ENCODE assay signal across 8 mouse cellular contexts in genomic region chr6:39493129-39493714, GRCm38 (mm10).
A peak's percentile ranks its signal among the peaks of the same experiment; 100 is the strongest.
DNase-seq lines count a peak whose midpoint lies in the region; ATAC-seq and TF ChIP-seq lines count a peak whose summit lies in the region.

No protein-coding gene starts in this region.

- no peaks in the 10 kb centered on the region for H3K9me3 ChIP-seq in midbrain, embryonic 12.5 days
- H3K9me3 ChIP-seq in midbrain, embryonic 11.5 days (ENCODE audit: control insufficient read depth, low read length), result no peaks in the 10 kb centered on the region
- H3K9me3 ChIP-seq in midbrain, embryonic 16.5 days (replicated peaks; ENCODE audit: control insufficient read depth, low read length, poor library complexity, severe bottlenecking), result no peaks in the 10 kb centered on the region

- TF ChIP-seq POLR2A in bone marrow macrophage, adult 2 months (IDR thresholded peaks at IDR 0.05; ENCODE audit: borderline replicate concordance, low read depth, low read length), result no peak

- whole genome bisulfite sequencing in midbrain, embryonic 12.5 days, result 85% methylated on average over 12 of the region's 12 CpGs
- 94% methylated on average over 12 of the region's 12 CpGs for WGBS in midbrain, embryonic 11.5 days
- 55% methylated on average over 12 of the region's 12 CpGs for WGBS in midbrain, embryonic 16.5 days

- H3K27ac ChIP-seq in midbrain, embryonic 12.5 days (replicated peaks), result peak overlapping the region; percentile 49; the same call in 1 of the 2 replicates
- H3K27ac ChIP-seq in midbrain, embryonic 11.5 days (ENCODE audit: low read depth, low read length), result no peak overlapping the region
- H3K27ac ChIP-seq in bone marrow macrophage, adult 2 months (ENCODE audit: insufficient read depth, low read depth, low read length), result 0 out of 2 replicates have a peak overlapping the region, but pooled peaks have one; percentile 8
- no peak overlapping the region for H3K27ac ChIP-seq in midbrain, embryonic 16.5 days (ENCODE audit: low read length)

- TF ChIP-seq CTCF in bone marrow macrophage, adult 2 months (IDR thresholded peaks at IDR 0.05; ENCODE audit: low read depth, low read length), result no peak

- H3K27me3 ChIP-seq in midbrain, embryonic 12.5 days, result no peaks in the 10 kb centered on the region
- no peaks in the 10 kb centered on the region for H3K27me3 ChIP-seq in midbrain, embryonic 11.5 days (ENCODE audit: control insufficient read depth, insufficient read depth, low read length)
- no peaks in the 10 kb centered on the region for H3K27me3 ChIP-seq in midbrain, embryonic 16.5 days (ENCODE audit: control insufficient read depth, insufficient read depth, low read depth, low read length)

- peaks cover 14% of the 10 kb centered on the region for H3K4me1 ChIP-seq in midbrain, embryonic 12.5 days
- no peaks in the 10 kb centered on the region for H3K4me1 ChIP-seq in midbrain, embryonic 11.5 days (ENCODE audit: control insufficient read depth, insufficient read depth, low read length)
- H3K4me1 ChIP-seq in bone marrow macrophage, adult 2 months (ENCODE audit: control insufficient read depth, insufficient read depth, low read length), result peaks cover 18% of the 10 kb centered on the region
- no peaks in the 10 kb centered on the region for H3K4me1 ChIP-seq in midbrain, embryonic 16.5 days (ENCODE audit: control insufficient read depth, insufficient read depth, low read length)

- H3K4me2 ChIP-seq in midbrain, embryonic 12.5 days (replicated peaks), result no peak overlapping the region
- H3K4me2 ChIP-seq in midbrain, embryonic 11.5 days, result no peak overlapping the region
- H3K4me2 ChIP-seq in midbrain, embryonic 16.5 days (ENCODE audit: low read length), result no peak overlapping the region

- DNase-seq in midbrain, embryonic 11.5 days (ENCODE audit: low spot score, missing footprints), result no peak
- peak; percentile 49 for DNase-seq in gonadal fat pad, adult 2 months (ENCODE audit: low read depth)
- peak; percentile 65 for DNase-seq in layer of hippocampus, postnatal 10 days (ENCODE audit: low spot score in 2 of 2)
- DNase-seq in yolk sac, embryonic 10.5 days (ENCODE audit: low spot score), result no peak

- ATAC-seq in midbrain, embryonic 12.5 days (ENCODE audit: low FRiP score, low read depth), result 0 out of 2 replicates have a peak, but pooled peaks have one; percentile 34
- no peak for ATAC-seq in midbrain, embryonic 11.5 days (ENCODE audit: low FRiP score)
- ATAC-seq in midbrain, embryonic 16.5 days, result peak; percentile 73
- ATAC-seq in cerebellum, adult (ENCODE audit: insufficient number of reproducible peaks, low FRiP score, low TSS enrichment), result no peak

- no peak overlapping the region for H3K4me3 ChIP-seq in midbrain, embryonic 12.5 days
- H3K4me3 ChIP-seq in midbrain, embryonic 11.5 days (ENCODE audit: low read depth, low read length), result no peak overlapping the region
- no peak overlapping the region for H3K4me3 ChIP-seq in bone marrow macrophage, adult 2 months (ENCODE audit: insufficient read depth, low read length)
- no peak overlapping the region for H3K4me3 ChIP-seq in midbrain, embryonic 16.5 days (ENCODE audit: low read depth, low read length)

- H3K9ac ChIP-seq in midbrain, embryonic 12.5 days (replicated peaks), result no peak overlapping the region
- H3K9ac ChIP-seq in midbrain, embryonic 11.5 days (ENCODE audit: low read length), result no peak overlapping the region
- no peak overlapping the region for H3K9ac ChIP-seq in midbrain, embryonic 16.5 days (ENCODE audit: low read depth, low read length)

- H3K36me3 ChIP-seq in midbrain, embryonic 12.5 days, result peaks cover 85% of the 10 kb centered on the region
- H3K36me3 ChIP-seq in midbrain, embryonic 11.5 days (ENCODE audit: control insufficient read depth, insufficient read depth, low read length), result peaks cover 22% of the 10 kb centered on the region
- H3K36me3 ChIP-seq in midbrain, embryonic 16.5 days (ENCODE audit: control insufficient read depth, insufficient read depth, low read length), result peaks cover 11% of the 10 kb centered on the region

Comparison
In these comparisons a context has a peak if more than half of its experiments do, and no peak if none do; other contexts are left out.
1. ATAC-seq: peak in midbrain, embryonic 12.5 days (single experiment) and midbrain, embryonic 16.5 days (single experiment); none in midbrain, embryonic 11.5 days (single experiment) and cerebellum, adult (single experiment).
2. H3K27ac ChIP-seq: peak in midbrain, embryonic 12.5 days (single experiment) and bone marrow macrophage, adult 2 months (single experiment); none in midbrain, embryonic 11.5 days (single experiment) and midbrain, embryonic 16.5 days (single experiment).
3. DNase-seq: peak in gonadal fat pad, adult 2 months (single experiment) and layer of hippocampus, postnatal 10 days (2 of 2); none in midbrain, embryonic 11.5 days (single experiment) and yolk sac, embryonic 10.5 days (single experiment).